Mouse (Mus musculus) spleen, adult 2 months (tissue): ENCODE results near the gene Ppp1r3g. TPM values are rescaled to one million over a fixed set of nuclear protein-coding genes. Genes with fewer than 3 reads are reported as not detected.
A peak's percentile ranks its signal among the peaks of the same experiment; 100 is the strongest.

Experiments
- DNase-seq, 2 experiments: peaks; one replicate each; pipeline versions ENCODE4 v3.0.0 to v3.0.0-alpha.2; 2012 to 2021; ENCODE audit warnings: low spot score in 2 of 2, low read depth in 1 of 2
- H3K27ac ChIP-seq: fragments of 200-500 bp; 2 replicates; pipeline ENCODE4 v1.5.1; 2012; ENCODE audit warnings: low read length, inconsistent platforms; ENCODE audit not compliant: insufficient read depth
- H3K27me3 ChIP-seq: fragments of 200-500 bp; 2 replicates; pipeline ENCODE4 v1.6.1; 2012; ENCODE audit warnings: mild to moderate bottlenecking, moderate library complexity, low read length, inconsistent platforms; ENCODE audit not compliant: control insufficient read depth, insufficient read depth
- H3K36me3 ChIP-seq: fragments of 200-500 bp; 2 replicates; pipeline ENCODE4 v1.6.1; 2012; ENCODE audit warnings: mild to moderate bottlenecking, low read length, inconsistent platforms; ENCODE audit not compliant: control insufficient read depth, insufficient read depth
- H3K4me1 ChIP-seq: fragments of 200-500 bp; 2 replicates; pipeline ENCODE4 v1.6.1; 2011; ENCODE audit warnings: inconsistent platforms; ENCODE audit not compliant: control insufficient read depth, insufficient read depth, insufficient read length
- H3K4me3 ChIP-seq: fragments of 200-500 bp; 2 replicates; pipeline ENCODE4 v1.5.1; 2011; ENCODE audit warnings: mild to moderate bottlenecking, inconsistent platforms; ENCODE audit not compliant: insufficient read depth, insufficient read length; ENCODE audit errors: extremely low read depth
- CTCF ChIP-seq: fragments of 200-500 bp; IDR thresholded peaks from 2 replicates; pipeline ENCODE4 v1.5.1; 2011; ENCODE audit warnings: mild to moderate bottlenecking, inconsistent platforms; ENCODE audit not compliant: insufficient read depth, insufficient read length, insufficient replicate concordance; ENCODE audit errors: extremely low read depth
- POLR2A ChIP-seq: fragments of 200-500 bp; IDR thresholded peaks from 2 replicates; pipeline ENCODE4 v1.6.1; 2011; ENCODE audit warnings: low read depth, low read length, inconsistent platforms
- WGBS: fragments of 180-500 bp; shearing (Covaris S2); methylation state at CpG from one replicate; pipeline ENCODE4 v1.1.7; 2018; 5-methylcytosine and 5-hydroxymethylcytosine counted together
- polyA plus RNA-seq: library from polyadenylated mRNA; depleted of rRNA; stranded (reverse); fragments of >200 nt; gene quantifications from 2 replicates; pipeline ENCODE4 v1.2.3, GENCODE M21; 2012; rRNA removed

The Ppp1r3g gene
- polyA plus RNA-seq: not detected in 2 replicates

GRCm38 (mm10) chr13:35958539-35958938, at the start of gene Ppp1r3g:
TSS of gene Ppp1r3g (plus strand) at chr13:35958839.
- Histone ChIP-seq H3K27ac (no peak within 1 kb of the TSS), H3K4me1 (no peaks in the 10 kb centered on the region), H3K36me3 (no peaks in the 10 kb centered on the region), H3K27me3 (no peaks in the 10 kb centered on the region), H3K4me3 (no peak within 1 kb of the TSS)
- DNase-seq: no peak
- 95% methylated on average over 1 of the region's 1 CpGs for WGBS
- TF ChIP-seq CTCF (no peak), POLR2A (no peak)

GRCm38 (mm10) chr13:35911476-35911875, 47.2 kb upstream of the Ppp1r3g start:
- no peak for DNase-seq
- Histone ChIP-seq H3K27ac (no peak overlapping the region), H3K4me1 (no peaks in the 10 kb centered on the region), H3K4me3 (no peak overlapping the region), H3K27me3 (no peaks in the 10 kb centered on the region), H3K36me3 (no peaks in the 10 kb centered on the region)
- 82% methylated on average over 1 of the region's 1 CpGs for WGBS
- no peak for TF ChIP-seq POLR2A
- TF ChIP-seq CTCF: no peak

DNA sequence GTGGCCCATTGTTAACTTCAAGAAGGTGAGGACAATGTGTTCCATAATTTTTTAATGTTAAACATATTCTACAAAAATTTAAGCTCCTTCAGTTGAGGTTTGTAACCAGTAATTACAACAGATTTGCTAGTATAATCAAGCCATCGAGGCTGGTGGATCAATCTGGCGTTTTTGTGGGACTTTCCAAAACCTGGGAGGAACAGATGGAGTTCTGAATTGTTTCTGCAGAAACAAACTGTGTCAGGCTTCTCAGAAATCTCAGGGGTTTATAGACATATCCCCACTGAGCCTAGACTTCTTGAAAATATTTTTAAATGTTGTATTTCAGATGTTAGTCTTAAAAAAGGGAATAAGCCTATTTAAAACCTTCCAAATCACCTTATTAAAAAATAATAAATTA, 20.6 kb upstream of the Ppp1r3g start:
- no peak for TF ChIP-seq POLR2A
- TF ChIP-seq CTCF: no peak
- Histone ChIP-seq H3K36me3 (no peaks in the 10 kb centered on the region), H3K4me3 (no peak overlapping the region), H3K27me3 (no peaks in the 10 kb centered on the region), H3K4me1 (no peaks in the 10 kb centered on the region), H3K27ac (no peak overlapping the region)
- no peak for DNase-seq
- WGBS: 78% methylated on average over 2 of the region's 2 CpGs

GRCm38 (mm10) chr13:35939871-35940665, 18.6 kb upstream of the Ppp1r3g start:
- no peaks in the 10 kb centered on the region for H3K36me3 ChIP-seq
- H3K27ac ChIP-seq: no peak overlapping the region
- TF ChIP-seq CTCF (no peak), POLR2A (no peak)
- WGBS: 77% methylated on average over 18 of the region's 18 CpGs
- no peak for DNase-seq
- no peaks in the 10 kb centered on the region for H3K27me3 ChIP-seq
- H3K4me3 ChIP-seq: no peak overlapping the region
- H3K4me1 ChIP-seq: no peaks in the 10 kb centered on the region

- Histone ChIP-seq H3K27me3 (no peaks in the 10 kb centered on the region), H3K27ac (no peak overlapping the region), H3K4me3 (no peak overlapping the region), H3K36me3 (no peaks in the 10 kb centered on the region), H3K4me1 (no peaks in the 10 kb centered on the region)
- no peak for DNase-seq
- TF ChIP-seq CTCF (no peak), POLR2A (no peak)
- WGBS: 34% methylated on average over 5 of the region's 5 CpGs
These were observed 17.7 kb upstream of the Ppp1r3g start for GRCm38 (mm10) chr13:35940934-35941333.

GRCm38 (mm10) chr13:35946659-35947353, 11.8 kb upstream of the Ppp1r3g start:
- no peak for DNase-seq
- Histone ChIP-seq H3K4me3 (no peak overlapping the region), H3K4me1 (no peaks in the 10 kb centered on the region), H3K27me3 (no peaks in the 10 kb centered on the region), H3K27ac (no peak overlapping the region), H3K36me3 (no peaks in the 10 kb centered on the region)
- 71% methylated on average over 20 of the region's 20 CpGs for WGBS
- TF ChIP-seq CTCF (no peak), POLR2A (no peak)

DNA sequence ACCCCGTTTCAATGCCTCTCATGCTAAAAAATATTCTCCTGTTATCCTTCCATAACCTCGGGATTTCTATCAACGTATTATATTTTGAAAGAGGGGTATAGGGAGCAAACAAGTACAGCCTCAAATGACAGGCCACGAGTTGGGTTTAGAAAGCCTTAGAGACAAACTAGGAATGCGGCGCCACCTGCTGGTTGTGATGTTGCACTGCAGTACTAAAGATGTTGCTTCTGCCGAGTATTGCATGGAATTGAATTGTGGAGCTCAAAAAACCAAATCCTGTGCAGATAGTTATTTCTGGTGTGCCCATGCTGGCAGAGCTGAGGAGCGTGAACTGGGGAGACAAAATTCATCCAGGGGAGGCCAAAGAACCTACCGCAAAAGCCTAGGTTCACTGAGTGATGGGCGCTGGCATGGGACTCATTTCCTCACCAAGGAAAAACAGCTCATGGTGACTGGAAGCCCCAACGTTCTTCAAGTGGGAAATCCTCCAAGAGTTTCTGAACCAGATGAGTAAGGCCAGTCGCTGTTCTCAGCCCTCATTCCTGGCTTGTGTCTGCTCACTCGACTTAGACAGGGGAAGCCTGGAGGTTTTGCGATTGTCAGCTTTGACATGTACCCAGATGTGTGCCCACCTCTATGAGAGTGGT, 11.2 kb upstream of the Ppp1r3g start:
- H3K27ac ChIP-seq: no peak overlapping the region
- 27% methylated on average over 14 of the region's 14 CpGs for WGBS
- peak; percentile 25 to 47 for DNase-seq
- no peaks in the 10 kb centered on the region for H3K36me3 ChIP-seq
- H3K4me1 ChIP-seq: no peaks in the 10 kb centered on the region
- TF ChIP-seq POLR2A (no peak), CTCF (peak; percentile 78; the same call in 1 of the 2 replicates)
- no peak overlapping the region for H3K4me3 ChIP-seq
- H3K27me3 ChIP-seq: no peaks in the 10 kb centered on the region
